Mouse (Mus musculus): Measurements from ENCODE around the gene Cript.
"Not testable (repeated sequence)": the region's sequence is repeated elsewhere in the genome, so short reads cannot be mapped to it uniquely, and the experiment has no call there.

GRCm38 (mm10) chr17:87078217-87078616 lies 52.9 kb downstream of the Cript start:
- not testable (repeated sequence) for TF ChIP-seq MAX (IDR thresholded peaks at IDR 0.05); MYOG (IDR thresholded peaks at IDR 0.05; ENCODE audit: control insufficient read depth, extremely low read depth, insufficient read length); CTCF (IDR thresholded peaks at IDR 0.05; ENCODE audit: control insufficient read depth, insufficient read depth, insufficient read length); CEBPB (IDR thresholded peaks at IDR 0.05; ENCODE audit: low read depth); FOSL1 (IDR thresholded peaks at IDR 0.05; ENCODE audit: insufficient read depth, low read length, poor library complexity, severe bottlenecking); MYOD1 (IDR thresholded peaks at IDR 0.05; ENCODE audit: control insufficient read depth, insufficient read length, low read depth)
